Mouse (Mus musculus) olfactory bulb, adult 2 months (tissue): ENCODE data around the gene Saa3.

Experiments used
- CTCF ChIP-seq: fragments of 200-500 bp; IDR thresholded peaks from 2 replicates; pipeline ENCODE4 v1.5.1; 2012; ENCODE audit warnings: low read depth, mild to moderate bottlenecking, low read length, moderate library complexity; ENCODE audit not compliant: insufficient read depth
- POLR2A ChIP-seq: fragments of 200-500 bp; IDR thresholded peaks from 2 replicates; pipeline ENCODE4 v1.6.1; 2012; ENCODE audit warnings: mild to moderate bottlenecking, low read depth, low read length, moderate library complexity; ENCODE audit not compliant: insufficient read depth

- TF ChIP-seq POLR2A (no peak), CTCF (no peak)
Measured at GRCm38 (mm10) chr7:46680732-46681131, 34.8 kb downstream of the Saa3 start.
